Mouse (Mus musculus): Measurements from ENCODE around the gene Myh11.
A peak's percentile ranks its signal among the peaks of the same experiment; 100 is the strongest.

Gene Myh11

GRCm38 (mm10) chr16:14291223-14291622 is at the start of gene Myh11:
Gene Myh11 (minus strand): TSS chr16:14291372.
- peak in 1 of 2 experiments; percentile 6 for DNase-seq (ENCODE audit: low read depth in 2 of 2, low spot score in 2 of 2)

- DNase-seq (ENCODE audit: low read depth in 2 of 2, low spot score in 2 of 2): no peak
Measured at GRCm38 (mm10) chr16:14328156-14328555, 37.0 kb upstream of the Myh11 start.

- no peak for DNase-seq (ENCODE audit: low read depth in 2 of 2, low spot score in 2 of 2)
Measured at GRCm38 (mm10) chr16:14320494-14320893, 29.3 kb upstream of the Myh11 start.

- DNase-seq (ENCODE audit: low read depth in 2 of 2, low spot score in 2 of 2): no peak
Measured at GRCm38 (mm10) chr16:14319681-14320080, 28.5 kb upstream of the Myh11 start.

- DNase-seq (ENCODE audit: low read depth in 2 of 2, low spot score in 2 of 2): peak; percentile 91 to 93
Measured at GRCm38 (mm10) chr16:14316884-14317876, 26.0 kb upstream of the Myh11 start, which contains the start of gene Fopnl. Gene Fopnl (minus strand): TSS chr16:14317405.

- DNase-seq (ENCODE audit: low read depth in 2 of 2, low spot score in 2 of 2): no peak
Measured at GRCm38 (mm10) chr16:14312914-14313313, 21.7 kb upstream of the Myh11 start.

- peak; percentile 6 to 18 for DNase-seq (ENCODE audit: low read depth in 2 of 2, low spot score in 2 of 2)
Measured at GRCm38 (mm10) chr16:14311371-14311770, 20.2 kb upstream of the Myh11 start.

- no peak for DNase-seq (ENCODE audit: low read depth in 2 of 2, low spot score in 2 of 2)
Measured at GRCm38 (mm10) chr16:14309833-14310232, 18.7 kb upstream of the Myh11 start.

- no peak for DNase-seq (ENCODE audit: low read depth in 2 of 2, low spot score in 2 of 2)
Measured at GRCm38 (mm10) chr16:14308245-14309073, 17.3 kb upstream of the Myh11 start.

- DNase-seq (ENCODE audit: low read depth in 2 of 2, low spot score in 2 of 2): no peak
Measured at GRCm38 (mm10) chr16:14307373-14307772, 16.2 kb upstream of the Myh11 start.

- no peak for DNase-seq (ENCODE audit: low read depth in 2 of 2, low spot score in 2 of 2)
Measured at GRCm38 (mm10) chr16:14306451-14306850, 15.3 kb upstream of the Myh11 start.

GRCm38 (mm10) chr16:14304791-14305190 is 13.6 kb upstream of the Myh11 start:
- DNase-seq (ENCODE audit: low read depth in 2 of 2, low spot score in 2 of 2): no peak

GRCm38 (mm10) chr16:14303676-14304075 is 12.5 kb upstream of the Myh11 start:
- no peak for DNase-seq (ENCODE audit: low read depth in 2 of 2, low spot score in 2 of 2)

- DNase-seq (ENCODE audit: low read depth in 2 of 2, low spot score in 2 of 2): no peak
Measured at GRCm38 (mm10) chr16:14303148-14303547, 12.0 kb upstream of the Myh11 start.

GRCm38 (mm10) chr16:14298461-14298860 is 7.3 kb upstream of the Myh11 start:
- DNase-seq (ENCODE audit: low read depth in 2 of 2, low spot score in 2 of 2): no peak

GRCm38 (mm10) chr16:14297746-14298145 is 6.6 kb upstream of the Myh11 start:
- DNase-seq (ENCODE audit: low read depth in 2 of 2, low spot score in 2 of 2): no peak

GRCm38 (mm10) chr16:14297137-14297536 is 6.0 kb upstream of the Myh11 start:
- no peak for DNase-seq (ENCODE audit: low read depth in 2 of 2, low spot score in 2 of 2)

- DNase-seq (ENCODE audit: low read depth in 2 of 2, low spot score in 2 of 2): no peak
Measured at GRCm38 (mm10) chr16:14296544-14297124, 5.5 kb upstream of the Myh11 start.

GRCm38 (mm10) chr16:14295291-14295690 is 4.1 kb upstream of the Myh11 start:
- no peak for DNase-seq (ENCODE audit: low read depth in 2 of 2, low spot score in 2 of 2)

GRCm38 (mm10) chr16:14292205-14293199 is 1.3 kb upstream of the Myh11 start:
- no peak for DNase-seq (ENCODE audit: low read depth in 2 of 2, low spot score in 2 of 2)
